Mouse (Mus musculus): ENCODE measurements at regions not wholly inside any gene's neighbourhood (a gene's known extent, or its start where the extent isn't known, plus 50 kb on each side); places are given as distances from the start of the nearest gene placed in this dataset.
"Not testable (repeated sequence)": the region's sequence is repeated elsewhere in the genome, so short reads cannot be mapped to it uniquely, and the experiment has no call there.

- no peaks in the 10 kb centered on the region for H3K36me3 ChIP-seq (replicated peaks; ENCODE audit: control insufficient read depth, insufficient read depth, low read depth)
- no peak overlapping the region for H3K4me3 ChIP-seq (ENCODE audit: insufficient read depth in 1 of 2, low read depth in 2 of 2, low read length in 2 of 2)
- no peak for TF ChIP-seq CTCF (IDR thresholded peaks at IDR 0.05; ENCODE audit: low read depth)
- no peak for TF ChIP-seq EP300 (IDR thresholded peaks at IDR 0.05; ENCODE audit: low read depth)
- no peaks in the 10 kb centered on the region for H3K9me3 ChIP-seq (ENCODE audit: control insufficient read depth, low read length)
- H3K4me2 ChIP-seq (ENCODE audit: low read depth): no peak overlapping the region
- ATAC-seq (ENCODE audit: insufficient read depth) (no peak), DNase-seq (ENCODE audit: low read depth in 3 of 3, low spot score in 3 of 3) (no peak)
- no peak overlapping the region for H3K9ac ChIP-seq (replicated peaks)
- no peaks in the 10 kb centered on the region for H3K27me3 ChIP-seq (ENCODE audit: control insufficient read depth, insufficient read depth, low read length)
- 83% methylated on average over 3 of the region's 3 CpGs for WGBS (ENCODE audit: insufficient replicate concordance)
- H3K27ac ChIP-seq: no peak overlapping the region
- no peaks in the 10 kb centered on the region for H3K4me1 ChIP-seq (replicated peaks; ENCODE audit: control insufficient read depth in 2 of 2, insufficient read depth in 2 of 2, low read length in 1 of 2)
These were observed 130.0 kb upstream of the Cdk6 start for GRCm38 (mm10) chr5:3211284-3211683.

- WGBS (ENCODE audit: insufficient replicate concordance): 15% methylated on average over 5 of the region's 5 CpGs
These were observed 125.2 kb upstream of the Cdk6 start for GRCm38 (mm10) chr5:3216053-3216452.

GRCm38 (mm10) chr5:3219230-3219629 lies 122.1 kb upstream of the Cdk6 start:
- no peak for DNase-seq (ENCODE audit: low read depth in 3 of 3, low spot score in 3 of 3)
- Histone ChIP-seq H3K4me2 (ENCODE audit: low read depth) (no peak overlapping the region), H3K27me3 (ENCODE audit: control insufficient read depth, insufficient read depth, low read length) (no peaks in the 10 kb centered on the region), H3K9me3 (ENCODE audit: control insufficient read depth, low read length) (no peaks in the 10 kb centered on the region), H3K4me1 (replicated peaks; ENCODE audit: control insufficient read depth in 2 of 2, insufficient read depth in 2 of 2, low read length in 1 of 2) (no peaks in the 10 kb centered on the region), H3K36me3 (replicated peaks; ENCODE audit: control insufficient read depth, insufficient read depth, low read depth) (no peaks in the 10 kb centered on the region), H3K4me3 (ENCODE audit: insufficient read depth in 1 of 2, low read depth in 2 of 2, low read length in 2 of 2) (no peak overlapping the region), H3K9ac (replicated peaks) (no peak overlapping the region), H3K27ac (no peak overlapping the region)
- ATAC-seq (ENCODE audit: insufficient read depth): no peak
- WGBS (ENCODE audit: insufficient replicate concordance): 34% methylated on average over 4 of the region's 4 CpGs
- TF ChIP-seq CTCF (IDR thresholded peaks at IDR 0.05; ENCODE audit: low read depth) (no peak), EP300 (IDR thresholded peaks at IDR 0.05; ENCODE audit: low read depth) (no peak)

More at GRCm38 (mm10) chr5:3216053-3216452, 125.2 kb upstream of the Cdk6 start:
- H3K4me3 ChIP-seq (ENCODE audit: insufficient read depth in 1 of 2, low read depth in 2 of 2, low read length in 2 of 2): no peak overlapping the region
- no peaks in the 10 kb centered on the region for H3K4me1 ChIP-seq (replicated peaks; ENCODE audit: control insufficient read depth in 2 of 2, insufficient read depth in 2 of 2, low read length in 1 of 2)
- DNase-seq (ENCODE audit: low read depth in 3 of 3, low spot score in 3 of 3) (no peak), ATAC-seq (ENCODE audit: insufficient read depth) (no peak)
- H3K36me3 ChIP-seq (replicated peaks; ENCODE audit: control insufficient read depth, insufficient read depth, low read depth): no peaks in the 10 kb centered on the region
- H3K9me3 ChIP-seq (ENCODE audit: control insufficient read depth, low read length): no peaks in the 10 kb centered on the region
- no peak overlapping the region for H3K9ac ChIP-seq (replicated peaks)
- no peak overlapping the region for H3K27ac ChIP-seq
- TF ChIP-seq CTCF (IDR thresholded peaks at IDR 0.05; ENCODE audit: low read depth): no peak
- TF ChIP-seq EP300 (IDR thresholded peaks at IDR 0.05; ENCODE audit: low read depth): no peak
- no peak overlapping the region for H3K4me2 ChIP-seq (ENCODE audit: low read depth)
- H3K27me3 ChIP-seq (ENCODE audit: control insufficient read depth, insufficient read depth, low read length): no peaks in the 10 kb centered on the region

GRCm38 (mm10) chr5:3219770-3220169 lies 121.5 kb upstream of the Cdk6 start:
- WGBS (ENCODE audit: insufficient replicate concordance): 34% methylated on average over 3 of the region's 3 CpGs
- no peak overlapping the region for H3K9ac ChIP-seq (replicated peaks)
- no peak overlapping the region for H3K4me3 ChIP-seq (ENCODE audit: insufficient read depth in 1 of 2, low read depth in 2 of 2, low read length in 2 of 2)
- no peak for TF ChIP-seq EP300 (IDR thresholded peaks at IDR 0.05; ENCODE audit: low read depth)
- no peak for TF ChIP-seq CTCF (IDR thresholded peaks at IDR 0.05; ENCODE audit: low read depth)
- H3K36me3 ChIP-seq (replicated peaks; ENCODE audit: control insufficient read depth, insufficient read depth, low read depth): no peaks in the 10 kb centered on the region
- no peak for DNase-seq (ENCODE audit: low read depth in 3 of 3, low spot score in 3 of 3)
- no peaks in the 10 kb centered on the region for H3K27me3 ChIP-seq (ENCODE audit: control insufficient read depth, insufficient read depth, low read length)
- H3K27ac ChIP-seq: no peak overlapping the region
- ATAC-seq (ENCODE audit: insufficient read depth): no peak
- H3K4me1 ChIP-seq (replicated peaks; ENCODE audit: control insufficient read depth in 2 of 2, insufficient read depth in 2 of 2, low read length in 1 of 2): no peaks in the 10 kb centered on the region
- no peak overlapping the region for H3K4me2 ChIP-seq (ENCODE audit: low read depth)
- H3K9me3 ChIP-seq (ENCODE audit: control insufficient read depth, low read length): no peaks in the 10 kb centered on the region

GRCm38 (mm10) chr5:3223819-3224218 lies 117.5 kb upstream of the Cdk6 start:
- not testable (repeated sequence) for H3K27ac ChIP-seq; H3K4me1 ChIP-seq (replicated peaks; ENCODE audit: control insufficient read depth in 2 of 2, insufficient read depth in 2 of 2, low read length in 1 of 2); H3K27me3 ChIP-seq (ENCODE audit: control insufficient read depth, insufficient read depth, low read length); H3K9me3 ChIP-seq (ENCODE audit: control insufficient read depth, low read length); H3K36me3 ChIP-seq (replicated peaks; ENCODE audit: control insufficient read depth, insufficient read depth, low read depth); H3K9ac ChIP-seq (replicated peaks); H3K4me3 ChIP-seq (ENCODE audit: insufficient read depth in 1 of 2, low read depth in 2 of 2, low read length in 2 of 2); H3K4me2 ChIP-seq (ENCODE audit: low read depth); ATAC-seq (ENCODE audit: insufficient read depth)
- WGBS (ENCODE audit: insufficient replicate concordance): 51% methylated on average over 4 of the region's 4 CpGs
- peak in 1 of 3 experiments; percentile 2 for DNase-seq (ENCODE audit: low read depth in 3 of 3, low spot score in 3 of 3)

- 66% methylated on average over 14 of the region's 14 CpGs for WGBS (ENCODE audit: insufficient replicate concordance)
- not testable (repeated sequence) for H3K27ac ChIP-seq; DNase-seq (ENCODE audit: low read depth in 3 of 3, low spot score in 3 of 3)
These were observed 116.8 kb upstream of the Cdk6 start for GRCm38 (mm10) chr5:3224392-3225054.

GRCm38 (mm10) chr5:3225358-3225757 lies 115.9 kb upstream of the Cdk6 start:
- not testable (repeated sequence) for H3K27me3 ChIP-seq (ENCODE audit: control insufficient read depth, insufficient read depth, low read length); H3K4me1 ChIP-seq (replicated peaks; ENCODE audit: control insufficient read depth in 2 of 2, insufficient read depth in 2 of 2, low read length in 1 of 2); H3K4me2 ChIP-seq (ENCODE audit: low read depth); ATAC-seq (ENCODE audit: insufficient read depth); H3K9ac ChIP-seq (replicated peaks); DNase-seq (ENCODE audit: low read depth in 3 of 3, low spot score in 3 of 3); H3K36me3 ChIP-seq (replicated peaks; ENCODE audit: control insufficient read depth, insufficient read depth, low read depth); H3K4me3 ChIP-seq (ENCODE audit: insufficient read depth in 1 of 2, low read depth in 2 of 2, low read length in 2 of 2); H3K9me3 ChIP-seq (ENCODE audit: control insufficient read depth, low read length); H3K27ac ChIP-seq
- 73% methylated on average over 8 of the region's 8 CpGs for WGBS (ENCODE audit: insufficient replicate concordance)

More at GRCm38 (mm10) chr5:3224392-3225054, 116.8 kb upstream of the Cdk6 start:
- not testable (repeated sequence) for H3K27me3 ChIP-seq (ENCODE audit: control insufficient read depth, insufficient read depth, low read length); H3K9ac ChIP-seq (replicated peaks); H3K36me3 ChIP-seq (replicated peaks; ENCODE audit: control insufficient read depth, insufficient read depth, low read depth); H3K4me1 ChIP-seq (replicated peaks; ENCODE audit: control insufficient read depth in 2 of 2, insufficient read depth in 2 of 2, low read length in 1 of 2); ATAC-seq (ENCODE audit: insufficient read depth); H3K4me3 ChIP-seq (ENCODE audit: insufficient read depth in 1 of 2, low read depth in 2 of 2, low read length in 2 of 2); H3K9me3 ChIP-seq (ENCODE audit: control insufficient read depth, low read length); H3K4me2 ChIP-seq (ENCODE audit: low read depth)

- H3K4me2 ChIP-seq (ENCODE audit: low read depth); DNase-seq (ENCODE audit: low read depth in 3 of 3, low spot score in 3 of 3); H3K9ac ChIP-seq (replicated peaks); H3K4me3 ChIP-seq (ENCODE audit: insufficient read depth in 1 of 2, low read depth in 2 of 2, low read length in 2 of 2); H3K27me3 ChIP-seq (ENCODE audit: control insufficient read depth, insufficient read depth, low read length); ATAC-seq (ENCODE audit: insufficient read depth); H3K4me1 ChIP-seq (replicated peaks; ENCODE audit: control insufficient read depth in 2 of 2, insufficient read depth in 2 of 2, low read length in 1 of 2); H3K27ac ChIP-seq; H3K9me3 ChIP-seq (ENCODE audit: control insufficient read depth, low read length); H3K36me3 ChIP-seq (replicated peaks; ENCODE audit: control insufficient read depth, insufficient read depth, low read depth): not testable (repeated sequence)
- WGBS (ENCODE audit: insufficient replicate concordance): 47% methylated on average over 2 of the region's 2 CpGs
These were observed 97.2 kb upstream of the Cdk6 start for GRCm38 (mm10) chr5:3244067-3244466.

All from liver, embryonic 14.5 days (tissue).